In the genomic region with DNA sequence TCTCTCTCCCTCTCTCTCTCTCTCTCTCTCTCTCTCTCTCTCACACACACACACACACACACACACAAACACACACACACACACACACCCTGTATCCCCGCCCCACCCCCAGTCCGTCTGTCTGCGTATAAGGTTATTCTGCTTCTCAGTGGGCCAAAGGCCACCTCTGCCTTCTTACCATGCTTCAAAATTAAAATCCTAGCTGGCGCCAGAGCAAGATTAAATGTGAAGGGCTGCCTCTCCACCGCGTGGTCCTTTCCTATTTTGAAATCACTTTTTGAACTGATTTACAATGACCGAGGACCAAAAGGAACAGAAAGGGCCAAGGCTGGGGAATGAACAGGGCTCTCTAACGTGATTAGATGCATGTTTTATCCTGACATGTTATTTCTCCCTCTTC, we compare ENCODE assay signal across 19 mouse cellular contexts. TPM values are rescaled to one million over a fixed set of nuclear protein-coding genes. Genes with fewer than 3 reads are reported as not detected.
DNase-seq lines count a peak whose midpoint lies in the region; ATAC-seq lines count a peak whose summit lies in the region.
"Had no signal": no experiment of that assay in that cellular context is flagged by ENCODE, and none has a peak within 500 bp of the region (broad histone marks: within the 10 kb centered on the region; RNA-seq: fewer than 3 reads in every experiment).

No protein-coding gene starts in this region.

- H3K9me3 ChIP-seq in kidney, embryonic 15.5 days (replicated peaks): no peaks in the 10 kb centered on the region
- no peaks in the 10 kb centered on the region for H3K9me3 ChIP-seq in kidney, embryonic 16.5 days (ENCODE audit: low read length)
- H3K9me3 ChIP-seq: embryonic facial prominence, embryonic 10.5 days; embryonic facial prominence, embryonic 12.5 days; forebrain, embryonic 13.5 days; forebrain, embryonic 15.5 days had no signal

- no peak overlapping the region for H3K27ac ChIP-seq in kidney, embryonic 15.5 days
- no peak overlapping the region for H3K27ac ChIP-seq in kidney, embryonic 16.5 days (ENCODE audit: low read length)
- H3K27ac ChIP-seq: embryonic facial prominence, embryonic 10.5 days; embryonic facial prominence, embryonic 12.5 days; forebrain, embryonic 13.5 days; forebrain, embryonic 15.5 days had no signal

- H3K4me1 ChIP-seq in kidney, embryonic 15.5 days: peaks cover 62% of the 10 kb centered on the region
- peaks cover 35% of the 10 kb centered on the region for H3K4me1 ChIP-seq in kidney, embryonic 16.5 days (ENCODE audit: insufficient read depth, low read length)

- H3K4me3 ChIP-seq in kidney, embryonic 15.5 days (replicated peaks): no peak overlapping the region
- H3K4me3 ChIP-seq in kidney, embryonic 16.5 days (ENCODE audit: low read length): no peak overlapping the region

- peaks cover 42% of the 10 kb centered on the region for H3K27me3 ChIP-seq in kidney, embryonic 15.5 days
- H3K27me3 ChIP-seq in kidney, embryonic 16.5 days (ENCODE audit: insufficient read depth, low read length): peaks cover 22% of the 10 kb centered on the region
- H3K27me3 ChIP-seq: Patski had no signal

- ATAC-seq in kidney, embryonic 15.5 days (replicated peaks; ENCODE audit: low FRiP score): no peak
- ATAC-seq in kidney, embryonic 16.5 days (ENCODE audit: low FRiP score, low TSS enrichment): no peak
- ATAC-seq: activated CD4-positive, CD25-positive, alpha-beta regulatory T cell, adult 4 months had no signal

- WGBS in kidney, embryonic 15.5 days: 60% methylated on average over 8 of the region's 8 CpGs
- WGBS in kidney, embryonic 16.5 days: 56% methylated on average over 8 of the region's 8 CpGs

- no peaks in the 10 kb centered on the region for H3K36me3 ChIP-seq in kidney, embryonic 15.5 days
- no peaks in the 10 kb centered on the region for H3K36me3 ChIP-seq in kidney, embryonic 16.5 days (ENCODE audit: insufficient read depth, low read length)
- H3K36me3 ChIP-seq: embryonic facial prominence, embryonic 10.5 days; embryonic facial prominence, embryonic 12.5 days; forebrain, embryonic 15.5 days; G1E had no signal

- peak; percentile 19 for DNase-seq in adrenal gland, postnatal 14 days
- DNase-seq in adrenal gland, adult 18-20 months (ENCODE audit: low spot score in 2 of 2): no peak
- peak; percentile 37 for DNase-seq in testis, postnatal 10 days (ENCODE audit: low spot score)
- no peak for DNase-seq in testis, postnatal 14 days (ENCODE audit: low spot score)

- H3K4me2 ChIP-seq in kidney, embryonic 15.5 days: peak overlapping the region; percentile 79; the same call in 1 of the 2 replicates
- H3K4me2 ChIP-seq in kidney, embryonic 16.5 days (replicated peaks; ENCODE audit: low read depth, low read length): no peak overlapping the region

- H3K9ac ChIP-seq in kidney, embryonic 15.5 days: no peak overlapping the region
- no peak overlapping the region for H3K9ac ChIP-seq in kidney, embryonic 16.5 days (replicated peaks; ENCODE audit: low read length)

RNA-seq across cellular contexts. Expression of a gene that starts 1.8 kb away (rescaled TPM):
- 63.3 and 80.2 TPM in 2 replicates for total RNA-seq in adrenal gland, postnatal 14 days (2021)
- total RNA-seq in adrenal gland, adult 18-20 months (2021): 100 to 1,000 TPM in 1 of 2 experiments, 10 to 100 TPM in 1; 10.0 to 228 TPM
- polyA plus RNA-seq in kidney, embryonic 15.5 days (2015; fragmentation: Nextera tagmentation; extraction: Ambion mirVana): 5.8 and 6.0 TPM in 2 replicates
- 6.4 and 7.2 TPM in 2 replicates for polyA plus RNA-seq in kidney, embryonic 16.5 days (2015; fragmentation: Nextera tagmentation; extraction: Ambion mirVana)
- total RNA-seq: CH12.LX had no signal
- polyA plus RNA-seq: activated CD4-positive, CD25-positive, alpha-beta regulatory T cell, adult 4 months; CD4-positive, CD25-positive, alpha-beta regulatory T cell, adult 4 months had no signal

RNA-seq across cellular contexts. Expression of a gene that starts 32.2 kb away (rescaled TPM):
- total RNA-seq in adrenal gland, postnatal 14 days (2021): not detected in 2 replicates
- not detected for total RNA-seq in adrenal gland, adult 18-20 months (2021)
- polyA plus RNA-seq in kidney, embryonic 15.5 days (2015; fragmentation: Nextera tagmentation; extraction: Ambion mirVana): 2.1 and 5.2 TPM in 2 replicates
- 2.3 and 3.2 TPM in 2 replicates for polyA plus RNA-seq in kidney, embryonic 16.5 days (2015; fragmentation: Nextera tagmentation; extraction: Ambion mirVana)
- total RNA-seq: adrenal gland, adult 2 months; adrenal gland, postnatal 36 days; CH12.LX; forebrain, postnatal 0 days; G1E had no signal
- polyA plus RNA-seq: activated CD4-positive, CD25-positive, alpha-beta regulatory T cell, adult 4 months; CD4-positive, CD25-positive, alpha-beta regulatory T cell, adult 4 months; embryonic facial prominence, embryonic 10.5 days; forebrain, embryonic 11.5 days; forebrain, embryonic 13.5 days; forebrain, embryonic 15.5 days; G1E; Patski had no signal

Comparison
In these comparisons a context has a peak if more than half of its experiments do, and no peak if none do; other contexts are left out.
1. DNase-seq: peak in adrenal gland, postnatal 14 days (single experiment) and testis, postnatal 10 days (single experiment); none in adrenal gland, adult 18-20 months (0 of 2) and testis, postnatal 14 days (single experiment).